Mouse (Mus musculus) B cell, adult (primary cell): ENCODE results near the gene Zscan4f. TPM values are rescaled to one million over a fixed set of nuclear protein-coding genes. Genes with fewer than 3 reads are reported as not detected.

Source experiments
- total RNA-seq: library from RNA; stranded (reverse); gene quantifications from 4 replicates; pipeline ENCODE4 v1.2.4, GENCODE M21; 2023; ENCODE audit not compliant: inconsistent age

The Zscan4f gene
- not detected in 4 replicates for total RNA-seq

GRCm38 (mm10) chr7:11397615-11398014 lies at the start of gene Zscan4f:
TSS of gene Zscan4f (plus strand) at chr7:11397915.

Other genes with a start within 250 kb of the Zscan4f start
- gene Zscan4d, start 231.8 kb upstream of the Zscan4f start, total RNA-seq, result not detected in 4 replicates
- gene Zscan4e, start 87.2 kb upstream of the Zscan4f start, total RNA-seq, result not detected in 4 replicates
- not detected in 4 replicates for gene Zscan4-ps2, start 116.4 kb downstream of the Zscan4f start, total RNA-seq
- not detected in 4 replicates for gene Zscan4-ps3, start 211.4 kb downstream of the Zscan4f start, total RNA-seq